Mouse (Mus musculus) adrenal gland, adult 2 months (tissue): ENCODE data around the gene Gm21746. TPM values are rescaled to one million over a fixed set of nuclear protein-coding genes. Genes with fewer than 3 reads are reported as not detected.
"Not testable (repeated sequence)": the region's sequence is repeated elsewhere in the genome, so short reads cannot be mapped to it uniquely, and the experiment has no call there.

Experiments
- DNase-seq: peaks from one replicate; pipeline ENCODE4 v3.0.0; 2021
- long read RNA-seq: library from polyadenylated mRNA; stranded (forward); transcript quantifications from one replicate; pipeline ENCODE4 v2.0.0, GENCODE M21; 2021
- polyA plus RNA-seq: library from polyadenylated mRNA; depleted of rRNA; stranded (reverse); fragments of >200 nt; gene quantifications from 2 replicates; pipeline ENCODE4 v1.2.3, GENCODE M21; 2012; rRNA removed
- total RNA-seq, 2 experiments: library from RNA; stranded (reverse); gene quantifications; 2 replicates each; pipeline ENCODE4 v1.2.3; 2021

Gm21746 gene
- total RNA-seq (not detected), polyA plus RNA-seq (not detected in 2 replicates)
- long read RNA-seq: 0 reads

DNA sequence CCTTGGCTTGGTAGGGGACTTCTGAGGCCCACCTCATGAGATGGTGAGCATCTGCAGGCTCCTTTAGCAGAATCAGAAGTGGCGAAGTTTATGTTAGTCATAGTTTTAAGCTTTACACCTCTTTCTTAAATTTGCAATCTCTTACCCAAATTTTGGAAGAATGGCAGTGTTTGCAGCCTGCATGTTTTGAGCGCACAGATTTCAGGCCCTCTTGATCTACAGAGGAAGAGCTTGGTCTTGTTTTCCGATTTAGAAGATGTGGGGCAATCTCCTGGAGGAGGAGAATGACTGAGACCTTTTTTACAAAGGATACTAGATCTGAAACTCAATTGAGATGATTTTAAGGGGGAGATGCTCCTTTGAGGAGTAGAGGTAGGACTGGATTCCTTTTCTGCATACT is at the start of gene Gm21746:
Gene Gm21746 (minus strand): TSS at position 101 of the 400 bp plus-strand sequence.
- not testable (repeated sequence) for DNase-seq

- not testable (repeated sequence) for DNase-seq
These were observed 29.0 kb upstream of the Gm21746 start, which contains the start of gene Gm20873 for GRCm38 (mm10) chrY:6266798-6267197. Gene Gm20873 (plus strand): TSS chrY:6267098.

Other genes starting within 250 kb of the Gm21746 start
- gene Gm20873, start 29.1 kb upstream of the Gm21746 start, total RNA-seq: not detected
- not detected in 2 replicates for gene Gm20873, start 29.1 kb upstream of the Gm21746 start, polyA plus RNA-seq